Mouse (Mus musculus): ENCODE measurements around the gene Cdkl1.

GRCm38 (mm10) chr12:69760014-69760413 is 31.1 kb downstream of the Cdkl1 start:
- TF ChIP-seq CTCF (IDR thresholded peaks at IDR 0.05; ENCODE audit: low read depth) (no peak; the same call in 1 of the 2 replicates), EP300 (optimal IDR thresholded peaks at IDR 0.05) (no peak)
